Mouse (Mus musculus) thymus, adult 2 months (tissue): ENCODE results near the gene Il12a.

Experiments
- CTCF ChIP-seq: fragments of 200-500 bp; IDR thresholded peaks from 2 replicates; pipeline ENCODE4 v1.5.1; 2012; ENCODE audit warnings: mild to moderate bottlenecking, control low read depth, low read length, moderate library complexity, borderline replicate concordance; ENCODE audit not compliant: control insufficient read depth, poor library complexity, insufficient read depth; ENCODE audit errors: extremely low read depth
- POLR2A ChIP-seq: fragments of 200-500 bp; IDR thresholded peaks from 2 replicates; pipeline ENCODE4 v1.6.1; 2012; ENCODE audit warnings: mild to moderate bottlenecking, low read length, control low read depth, moderate library complexity; ENCODE audit not compliant: control insufficient read depth, poor library complexity, insufficient read depth; ENCODE audit errors: extremely low read depth

DNA sequence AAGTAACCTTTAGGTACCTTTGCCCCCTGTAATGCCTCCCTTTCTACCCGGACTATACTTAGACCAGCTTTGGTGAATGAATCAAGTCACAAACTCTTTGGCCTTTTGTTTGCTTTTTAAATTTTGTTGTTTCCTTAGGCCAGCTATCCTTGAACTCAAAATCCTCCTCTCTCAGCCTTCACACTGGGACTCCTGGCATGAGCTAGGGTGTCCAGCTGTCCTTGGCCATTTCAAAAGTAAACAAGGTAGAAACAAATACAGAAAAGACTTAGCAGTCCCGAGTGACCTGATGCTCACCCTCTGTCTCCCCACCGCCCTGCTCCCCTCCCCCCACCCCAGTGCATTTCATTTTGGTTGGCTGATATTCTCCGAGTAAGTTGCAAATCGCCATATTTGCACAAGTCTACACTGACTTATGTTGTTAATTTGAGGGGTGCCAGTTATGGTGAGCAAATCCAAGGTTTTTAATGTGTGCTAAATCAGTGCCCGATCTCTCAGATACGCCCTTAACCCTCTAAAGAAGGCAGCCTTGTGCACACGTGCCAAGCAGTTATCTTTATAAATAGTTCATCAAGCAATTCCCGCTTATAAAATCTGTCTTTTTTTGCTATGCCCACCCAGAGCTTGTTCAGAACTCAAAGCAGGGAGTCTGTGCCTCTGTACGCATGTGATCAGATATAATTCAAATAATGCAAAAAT lies 14.3 kb upstream of the Il12a start:
- TF ChIP-seq POLR2A (no peak), CTCF (no peak)
